Mouse (Mus musculus): ENCODE data around the gene Znhit3.

GRCm38 (mm10) chr11:84916703-84917300 lies 636 bp upstream of the Znhit3 start:
- TF ChIP-seq CTCF (IDR thresholded peaks at IDR 0.05; ENCODE audit: borderline replicate concordance, extremely low read depth, insufficient read depth, insufficient read length) (no peak), POLR2A (IDR thresholded peaks at IDR 0.05; ENCODE audit: borderline replicate concordance, extremely low read depth, insufficient read depth, insufficient read length, poor library complexity, severe bottlenecking) (no peak)

Measured in brain, embryonic 14.5 days (tissue).